Mouse (Mus musculus) heart, postnatal 10 days (tissue): Measurements from ENCODE around the gene Pdha1. TPM values are rescaled to one million over a fixed set of nuclear protein-coding genes. Genes with fewer than 3 reads are reported as not detected.
A peak's percentile ranks its signal among the peaks of the same experiment; 100 is the strongest.

Source experiments
- DNase-seq, 2 experiments: peaks; one replicate each; pipeline ENCODE4 v3.0.0; 2021
- intact Hi-C: fragments of 180-260 bp; cut with DNase I; formaldehyde crosslinking; loops from one replicate; pipeline ENCODE4 v1.15.1; 2025
- total RNA-seq, 2 experiments: library from RNA; stranded (reverse); gene quantifications; 2 replicates each; pipeline ENCODE4 v1.2.3; 2021

The Pdha1 gene
- 100 to 1,000 TPM; 884 to 926 TPM for total RNA-seq

DNA sequence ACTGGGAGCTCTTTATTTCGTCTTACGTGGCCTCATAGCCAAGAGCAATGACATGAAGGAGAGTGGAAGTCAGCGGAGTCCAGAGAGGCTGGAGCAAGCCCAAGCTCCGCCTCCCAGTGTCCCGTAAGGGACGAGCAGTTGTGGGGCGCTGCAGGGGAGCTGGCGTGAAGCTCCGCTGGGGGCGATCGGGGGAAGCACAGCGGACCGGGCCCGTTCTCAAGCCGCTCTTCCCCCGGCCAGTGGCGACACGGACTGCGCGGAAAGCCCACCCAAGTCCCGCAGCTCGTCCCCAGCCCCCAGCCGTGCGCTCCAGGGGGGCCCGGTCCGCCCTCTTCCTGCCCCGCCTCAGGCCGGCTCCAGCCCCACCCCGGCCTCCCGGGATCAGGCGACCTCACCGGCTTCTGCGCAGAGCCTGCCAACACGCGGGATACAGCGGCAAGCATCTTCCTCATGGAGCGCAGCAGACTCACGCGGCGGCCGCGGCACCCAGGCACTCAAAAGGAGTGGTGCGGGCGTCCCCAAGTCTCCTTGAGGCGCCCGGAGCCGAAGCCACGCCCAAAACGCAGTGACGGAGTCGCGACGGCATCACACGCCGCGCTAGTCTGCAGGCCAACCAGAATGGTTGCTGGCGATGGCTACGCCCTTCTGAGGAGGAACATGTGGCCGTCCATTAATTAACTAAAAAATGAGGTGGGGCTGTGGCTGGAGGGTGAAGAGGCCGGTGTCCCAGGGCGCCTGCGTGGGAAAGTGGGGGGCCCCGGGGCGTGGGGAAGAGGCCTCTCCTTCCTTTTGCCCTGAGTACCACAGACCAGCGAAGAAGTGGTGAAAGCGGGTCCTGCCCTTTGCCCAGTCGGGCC lies at the start of gene Pdha1:
Gene Pdha1, minus strand, starts transcription at position 553 of the 857 bp plus-strand sequence.
- intact Hi-C loops: no loop called here
- peak; percentile 89 to 92 for DNase-seq

DNA sequence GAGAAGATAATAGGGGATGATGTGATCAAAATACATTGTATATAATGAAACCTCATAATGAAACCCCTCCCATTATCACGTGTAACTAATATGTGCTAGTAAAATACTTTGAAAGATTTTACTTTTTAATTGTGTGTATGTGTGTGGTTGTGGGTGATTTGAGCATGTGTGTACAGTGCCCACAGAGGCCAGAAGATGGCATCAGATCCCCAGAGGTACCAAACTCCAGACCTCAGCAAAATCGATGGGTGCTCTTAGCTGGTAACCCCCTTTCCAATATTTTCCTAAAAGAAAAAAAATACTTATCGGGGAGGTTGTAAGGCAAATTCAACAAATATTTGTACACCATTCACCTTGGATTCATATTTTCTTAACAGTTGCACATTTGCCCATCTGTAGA lies 40.8 kb upstream of the Pdha1 start:
- DNase-seq: no peak
- intact Hi-C loops: loop anchor here (10.0 kb wide), 1 partner anchor 276 kb away; no protein-coding TSS in a partner anchor

GRCm38 (mm10) chrX:160170150-160170549 lies 31.9 kb upstream of the Pdha1 start:
- peak; percentile 66 to 74 for DNase-seq
- intact Hi-C loops: loop anchor here (1.0 to 10.0 kb wide), 4 partner anchors 17 to 862 kb away; partner anchors contain the start of gene Map3k15

DNA sequence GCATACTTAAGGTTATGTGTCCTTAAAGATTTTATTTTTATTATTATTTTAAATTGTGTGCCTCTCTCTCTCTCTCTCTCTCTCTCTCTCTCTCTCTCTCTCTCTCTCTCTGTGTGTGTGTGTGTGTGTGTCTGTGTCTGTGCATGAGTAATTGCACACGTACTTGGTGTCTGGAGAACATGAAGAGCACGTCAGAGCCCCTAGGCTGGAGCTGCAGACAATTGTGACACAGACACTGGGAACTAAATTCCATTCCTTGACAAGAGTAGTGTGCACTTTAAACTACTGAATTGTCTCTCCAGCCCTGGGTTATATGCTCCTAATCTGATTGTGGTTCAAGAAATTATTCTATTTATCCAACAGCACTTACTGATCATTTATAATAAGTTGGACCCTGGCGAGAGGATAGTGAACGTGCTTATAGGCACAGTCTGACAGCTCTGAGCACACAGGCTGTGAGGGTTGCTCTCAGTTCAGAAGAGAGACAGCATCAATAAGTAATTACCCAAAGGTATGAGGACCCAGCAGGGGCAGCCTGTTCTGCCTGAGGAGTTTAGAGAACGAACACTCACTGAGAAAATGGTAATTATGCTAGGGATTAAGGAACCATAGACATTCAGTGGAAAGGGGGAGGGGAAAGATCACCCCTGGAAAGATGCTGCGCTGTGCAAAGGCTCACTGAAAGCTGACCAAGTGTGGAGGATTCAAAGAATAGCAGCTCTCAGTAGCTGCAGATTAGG lies 28.2 kb upstream of the Pdha1 start:
- DNase-seq: no peak
- intact Hi-C loops: no loop called here

- intact Hi-C loops: no loop called here
- DNase-seq: no peak
These were observed 26.0 kb upstream of the Pdha1 start for GRCm38 (mm10) chrX:160164259-160164658.

DNA sequence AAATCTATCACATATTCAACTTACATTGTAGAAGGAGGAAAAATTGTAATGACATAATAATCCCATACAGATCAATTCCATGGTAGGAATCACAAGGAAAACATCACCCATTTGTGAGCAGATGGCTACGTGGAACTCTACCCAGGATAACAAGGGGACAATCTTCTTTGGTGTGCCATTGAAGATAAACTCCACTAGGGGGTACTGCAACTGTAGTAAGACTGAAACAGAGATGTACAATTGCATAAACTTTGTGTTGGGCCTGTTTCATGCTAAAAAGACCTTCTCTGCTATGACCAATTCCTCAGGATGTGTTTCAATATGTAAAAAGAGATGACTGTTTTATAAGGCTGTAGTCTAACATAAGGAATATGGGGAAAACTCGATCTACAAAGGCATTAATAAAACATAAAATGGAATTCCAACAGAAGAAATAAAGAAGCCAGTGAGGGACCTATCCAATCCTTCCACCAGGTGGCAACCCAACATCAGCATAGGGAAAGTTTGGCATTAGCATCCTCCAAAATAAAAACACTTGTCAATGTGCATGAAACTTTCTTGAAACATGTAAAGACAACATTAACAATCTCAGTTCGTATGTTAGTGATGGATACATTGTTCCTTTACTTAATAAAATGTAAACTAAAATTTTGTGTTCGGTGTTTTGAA lies 15.1 kb upstream of the Pdha1 start:
- peak in 1 of 2 experiments; percentile 39 for DNase-seq
- intact Hi-C loops: loop anchor here (1.0 to 5.0 kb wide), 3 partner anchors 17 to 880 kb away; no protein-coding TSS in a partner anchor

DNA sequence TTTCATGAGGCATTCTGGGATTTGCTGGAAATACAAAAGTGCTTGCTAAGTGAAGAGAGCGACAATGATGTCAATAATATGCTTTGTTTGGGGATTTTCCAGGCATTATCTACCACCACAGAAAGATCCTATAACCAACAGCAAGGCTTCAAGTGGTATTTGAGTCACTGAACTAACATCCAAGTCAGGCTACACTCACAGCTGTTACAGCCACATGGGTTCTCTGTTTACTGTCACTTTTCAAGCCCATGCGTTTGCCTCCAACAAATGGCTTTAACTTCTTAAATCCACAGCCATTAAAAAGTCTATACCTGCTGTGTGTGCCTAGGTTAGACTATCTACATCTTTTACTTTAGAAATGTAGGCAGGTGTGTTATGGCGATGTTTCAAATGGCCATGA lies 10.6 kb upstream of the Pdha1 start:
- DNase-seq: no peak
- intact Hi-C loops: no loop called here

DNA sequence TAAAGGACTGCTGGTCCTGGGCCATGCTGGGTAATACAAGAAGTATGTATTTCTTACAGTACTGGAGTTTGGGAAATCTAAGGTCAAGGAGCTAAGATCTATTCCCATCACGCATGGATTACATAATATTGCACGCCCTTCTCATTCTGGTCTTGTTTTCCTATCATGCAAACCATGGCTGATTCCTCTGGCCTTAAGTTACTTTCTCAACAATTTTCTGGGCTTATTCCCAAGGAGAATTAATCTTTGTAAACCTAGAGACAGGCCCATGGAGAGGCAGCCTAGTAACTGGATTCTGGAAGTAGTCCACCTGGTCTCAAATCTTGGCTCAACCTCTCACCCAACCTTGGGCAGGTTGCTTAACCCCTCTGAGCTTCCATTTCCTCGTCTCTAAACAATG lies 9.2 kb upstream of the Pdha1 start:
- intact Hi-C loops: no loop called here

GRCm38 (mm10) chrX:160146806-160147205 lies 8.6 kb upstream of the Pdha1 start:
- no peak for DNase-seq
- intact Hi-C loops: no loop called here

More for the DNA sequence above, 9.2 kb upstream of the Pdha1 start:
- DNase-seq: no peak

- intact Hi-C loops: no loop called here
- DNase-seq: no peak
These were observed 894 bp downstream of the Pdha1 start for GRCm38 (mm10) chrX:160137177-160137860.

GRCm38 (mm10) chrX:160136153-160136552 lies 2.1 kb downstream of the Pdha1 start:
- no peak for DNase-seq
- intact Hi-C loops: no loop called here

DNA sequence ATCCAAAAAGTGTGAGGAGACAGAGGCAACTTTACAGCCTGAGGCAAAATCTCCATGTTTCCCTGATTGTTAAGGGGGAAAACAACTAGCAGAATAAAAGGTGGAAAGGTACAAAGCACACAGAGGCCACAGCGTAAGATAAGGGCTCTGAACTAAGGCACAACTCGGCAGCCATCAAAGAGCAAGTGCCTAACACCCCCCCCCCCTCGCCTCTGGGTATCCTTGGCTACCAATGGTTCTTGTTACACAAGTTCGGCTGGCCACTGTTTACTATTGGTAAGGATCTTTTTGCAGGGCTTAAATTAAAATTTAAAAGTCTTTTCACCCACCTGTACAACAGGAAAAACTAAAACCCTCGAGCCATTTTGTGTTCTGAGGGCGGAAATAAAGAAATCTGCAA lies 2.5 kb downstream of the Pdha1 start:
- no peak for DNase-seq
- intact Hi-C loops: no loop called here

GRCm38 (mm10) chrX:160134136-160134843 lies 3.9 kb downstream of the Pdha1 start:
- no peak for DNase-seq
- intact Hi-C loops: no loop called here

- peak; percentile 50 to 70 for DNase-seq
- intact Hi-C loops: loop anchor here (5.0 to 10.0 kb wide), 5 partner anchors 129 to 674 kb away; partner anchors contain the start of genes Map3k15 and Sh3kbp1
These were observed 21.6 kb downstream of the Pdha1 start for GRCm38 (mm10) chrX:160116658-160117057.

GRCm38 (mm10) chrX:160116074-160116473 lies 22.1 kb downstream of the Pdha1 start:
- DNase-seq: no peak
- intact Hi-C loops: loop anchor here (5.0 to 10.0 kb wide), 5 partner anchors 129 to 674 kb away; partner anchors contain the start of genes Map3k15 and Sh3kbp1

GRCm38 (mm10) chrX:160113777-160114176 lies 24.4 kb downstream of the Pdha1 start:
- DNase-seq: no peak
- intact Hi-C loops: loop anchor here (10.0 kb wide), 1 partner anchor 579 kb away; no protein-coding TSS in a partner anchor

DNA sequence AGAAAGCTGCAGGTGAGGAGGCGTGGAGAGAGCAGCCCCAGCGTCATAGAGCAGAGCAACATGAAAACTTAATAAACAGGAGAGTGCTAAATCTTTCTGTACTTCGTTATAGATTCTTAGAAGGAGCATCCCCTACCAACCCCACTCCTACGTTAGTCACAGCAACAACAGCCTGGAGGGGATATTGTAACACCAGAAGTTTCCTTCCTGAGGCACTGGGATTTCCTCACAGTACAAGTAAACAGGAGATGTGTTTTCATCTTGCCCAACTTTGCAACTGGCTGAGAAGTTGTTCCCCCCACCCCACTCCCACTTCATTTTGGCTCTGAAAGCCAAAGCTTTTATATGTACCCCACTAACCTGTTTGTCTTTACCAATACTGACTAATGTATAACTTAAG lies 30.4 kb downstream of the Pdha1 start:
- DNase-seq: no peak
- intact Hi-C loops: no loop called here

GRCm38 (mm10) chrX:160091973-160092372 lies 46.2 kb downstream of the Pdha1 start:
- intact Hi-C loops: no loop called here
- DNase-seq: no peak
